Mouse (Mus musculus) urinary bladder, postnatal 36 days (tissue): ENCODE data around the gene Specc1l.
"Not testable (repeated sequence)": the region's sequence is repeated elsewhere in the genome, so short reads cannot be mapped to it uniquely, and the experiment has no call there.

Experiments
- DNase-seq, 2 experiments: peaks; one replicate each; pipeline ENCODE4 v3.0.0; 2022; ENCODE audit warnings: low spot score in 2 of 2, mixed read lengths in 1 of 2

Gene Specc1l

DNA sequence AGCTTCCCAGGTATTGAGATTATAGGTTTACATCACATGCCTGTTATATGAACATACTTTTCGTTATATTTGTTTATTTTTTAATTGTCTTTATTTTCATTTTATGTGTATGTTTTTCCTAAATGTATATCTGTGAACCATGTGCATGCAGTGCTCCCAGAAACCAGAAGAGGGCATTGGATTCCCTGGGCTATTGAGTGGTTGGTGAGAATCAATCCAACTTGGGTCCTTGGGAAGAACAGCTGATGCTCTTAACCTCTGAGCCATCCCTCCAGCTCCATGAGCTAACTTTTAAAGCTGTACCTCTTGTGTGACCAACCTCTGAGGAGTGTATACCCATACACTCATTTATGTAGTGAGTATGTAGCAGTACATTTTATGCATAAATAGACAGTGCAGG is 65.6 kb downstream of the Specc1l start:
- DNase-seq = no peak

DNA sequence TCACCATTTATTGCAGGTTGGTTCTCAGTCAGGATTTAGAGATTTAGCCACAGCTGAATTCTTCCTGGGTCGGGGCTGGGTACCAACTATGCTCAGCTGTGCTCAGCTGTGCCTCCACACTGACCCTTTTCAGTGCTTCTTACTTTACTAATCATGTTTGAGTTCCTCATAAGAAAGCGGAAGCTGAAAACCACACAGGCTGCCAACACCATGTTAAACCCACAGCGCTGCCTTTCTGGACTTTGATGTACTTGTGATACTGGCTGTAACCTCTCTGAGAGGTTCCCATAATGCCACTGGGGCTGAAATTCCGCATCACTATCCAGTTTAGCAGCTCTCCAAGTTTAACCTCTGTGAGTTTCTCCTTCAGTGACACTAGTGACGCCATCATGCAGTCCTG is 70.8 kb downstream of the Specc1l start:
- DNase-seq = no peak

DNA sequence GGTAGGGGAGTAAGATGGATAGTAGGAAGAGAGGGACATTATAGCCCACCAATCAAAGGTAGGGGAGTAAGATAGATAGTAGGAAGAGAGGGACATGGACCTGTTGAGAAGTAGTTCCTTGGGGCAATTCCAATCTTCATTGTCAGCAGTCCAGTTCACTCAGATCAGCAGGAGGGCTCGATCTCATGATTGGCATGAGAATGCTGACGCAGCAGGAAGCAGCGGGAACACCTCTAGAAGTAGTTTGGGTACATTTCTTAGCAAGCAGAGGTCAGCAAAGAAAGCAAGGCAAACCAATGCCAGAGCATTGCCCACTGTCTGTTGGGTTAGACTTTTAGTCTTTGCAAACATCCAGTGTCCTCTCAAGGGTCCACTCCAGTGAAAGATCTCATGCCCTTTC is 71.9 kb downstream of the Specc1l start:
- no peak for DNase-seq

GRCm38 (mm10) chr10:75288579-75288978 is 76.7 kb downstream of the Specc1l start:
- DNase-seq = no peak

GRCm38 (mm10) chr10:75289392-75289791 is 77.5 kb downstream of the Specc1l start:
- no peak for DNase-seq

DNA sequence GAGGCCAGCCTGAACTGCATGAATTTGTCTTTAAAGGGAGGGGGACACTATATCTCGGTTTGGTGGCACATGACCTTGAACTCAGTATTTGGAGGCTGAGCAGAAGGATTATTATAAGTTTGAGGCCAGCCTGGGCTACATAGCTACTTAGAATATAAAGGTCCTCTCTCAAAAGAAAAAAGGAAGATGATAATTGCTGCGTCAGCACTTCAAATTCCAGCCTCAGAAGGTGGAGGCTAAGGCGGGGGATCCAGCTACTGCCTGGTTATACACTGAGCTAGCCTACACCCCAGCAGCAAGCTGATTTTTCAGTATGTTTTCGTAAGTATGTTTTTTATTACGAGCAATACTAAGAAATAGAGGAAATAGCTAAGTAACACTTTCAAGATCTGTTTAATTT is 78.8 kb downstream of the Specc1l start:
- DNase-seq = no peak

- no peak for DNase-seq
Measured at GRCm38 (mm10) chr10:75291338-75291737, 79.5 kb downstream of the Specc1l start.

DNA sequence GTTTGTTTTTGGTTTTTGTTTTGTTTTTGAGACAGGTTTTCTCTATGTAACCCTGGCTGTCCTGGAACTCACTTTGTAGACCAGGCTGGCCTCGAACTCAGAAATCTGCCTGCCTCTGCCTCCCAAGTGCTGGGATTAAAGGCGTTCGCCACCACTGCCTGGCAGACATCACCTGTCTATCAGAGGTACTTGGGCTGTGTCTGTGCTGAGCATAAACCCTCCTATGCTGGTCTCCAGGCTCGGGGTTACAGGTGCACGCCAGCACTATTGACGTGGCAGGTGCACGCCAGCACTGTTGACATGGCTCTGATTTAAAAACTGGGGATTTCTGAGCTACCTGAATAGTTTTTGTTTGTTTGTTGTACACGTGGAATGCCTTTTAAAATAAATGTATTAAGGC is 80.3 kb downstream of the Specc1l start:
- DNase-seq = not testable (repeated sequence)

DNA sequence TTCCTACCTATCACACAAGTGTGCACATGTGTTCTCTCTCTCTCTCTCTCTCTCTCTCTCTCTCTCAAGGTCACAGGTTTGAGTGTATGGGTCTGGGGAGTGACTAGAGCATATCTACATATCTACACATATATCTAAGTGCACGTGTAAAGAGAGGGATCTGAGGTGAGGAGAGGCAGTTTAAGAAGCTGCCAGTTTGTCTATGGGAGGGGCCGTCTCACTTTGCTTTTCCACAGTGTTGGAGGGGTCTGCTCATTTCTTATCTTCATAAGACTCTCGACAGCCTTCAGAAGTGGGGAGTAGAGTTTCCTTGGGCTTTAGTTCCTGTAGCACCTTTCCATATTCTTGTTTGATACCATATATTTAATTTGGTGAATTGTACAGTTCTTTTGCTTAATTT is 81.4 kb downstream of the Specc1l start:
- DNase-seq = no peak

DNA sequence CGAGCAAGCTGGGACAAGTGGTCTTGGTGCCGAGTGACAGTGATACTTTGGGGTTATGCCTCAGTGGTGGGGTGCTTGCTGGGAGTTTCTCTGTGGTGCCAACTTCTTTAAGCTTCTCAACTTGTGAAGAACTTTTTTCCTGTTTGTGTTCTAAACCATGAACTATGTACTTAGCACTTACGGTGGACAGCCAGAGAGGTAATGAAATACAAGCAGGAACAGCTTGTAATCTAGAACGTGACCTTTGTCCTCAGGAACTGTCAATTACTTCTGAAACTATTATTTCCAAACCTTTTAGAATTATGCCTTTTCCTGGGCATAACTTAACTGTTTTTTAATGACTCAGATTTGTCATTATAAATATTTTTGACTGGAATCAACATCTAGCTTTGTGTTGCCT is 82.5 kb downstream of the Specc1l start:
- DNase-seq = no peak

DNA sequence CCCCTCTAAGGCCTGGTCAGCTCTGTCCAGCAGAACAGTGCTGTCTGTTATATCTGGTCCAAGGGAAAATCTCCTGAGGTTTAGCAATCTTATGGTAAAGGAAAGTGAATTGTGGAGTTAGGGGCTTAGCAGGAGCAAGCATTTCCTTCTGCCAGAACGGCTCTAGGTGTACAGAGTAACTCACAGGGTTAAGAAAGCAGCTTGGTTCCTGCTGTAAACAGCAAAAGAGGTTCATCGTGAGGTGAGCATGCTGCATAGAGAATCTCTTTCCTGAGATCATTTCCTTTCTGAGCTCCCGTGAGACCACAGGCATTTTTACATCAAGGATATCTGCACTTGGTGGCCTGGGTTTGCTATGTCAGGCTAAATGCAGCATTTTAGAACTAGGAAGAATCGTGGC is 83.1 kb downstream of the Specc1l start:
- no peak for DNase-seq

DNA sequence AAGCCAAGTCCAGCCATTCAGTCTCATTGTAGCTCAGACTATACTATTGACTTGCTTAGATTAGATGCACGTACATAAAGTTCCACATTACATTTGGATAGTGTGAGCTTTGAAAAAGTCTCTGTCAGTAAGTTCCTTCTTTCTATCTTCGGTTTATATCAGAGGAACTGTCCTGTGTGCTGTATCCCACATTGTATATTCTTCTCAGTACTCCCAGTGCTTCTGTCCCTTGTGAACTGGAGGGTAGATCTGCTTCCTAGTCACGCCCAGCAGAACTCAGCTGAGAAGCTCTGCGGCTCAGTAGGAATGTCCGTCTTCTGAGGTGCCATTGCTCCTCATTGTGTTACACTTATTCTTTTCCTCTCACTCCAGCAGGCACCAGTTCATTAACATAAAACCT is 86.7 kb downstream of the Specc1l start:
- DNase-seq = no peak

DNA sequence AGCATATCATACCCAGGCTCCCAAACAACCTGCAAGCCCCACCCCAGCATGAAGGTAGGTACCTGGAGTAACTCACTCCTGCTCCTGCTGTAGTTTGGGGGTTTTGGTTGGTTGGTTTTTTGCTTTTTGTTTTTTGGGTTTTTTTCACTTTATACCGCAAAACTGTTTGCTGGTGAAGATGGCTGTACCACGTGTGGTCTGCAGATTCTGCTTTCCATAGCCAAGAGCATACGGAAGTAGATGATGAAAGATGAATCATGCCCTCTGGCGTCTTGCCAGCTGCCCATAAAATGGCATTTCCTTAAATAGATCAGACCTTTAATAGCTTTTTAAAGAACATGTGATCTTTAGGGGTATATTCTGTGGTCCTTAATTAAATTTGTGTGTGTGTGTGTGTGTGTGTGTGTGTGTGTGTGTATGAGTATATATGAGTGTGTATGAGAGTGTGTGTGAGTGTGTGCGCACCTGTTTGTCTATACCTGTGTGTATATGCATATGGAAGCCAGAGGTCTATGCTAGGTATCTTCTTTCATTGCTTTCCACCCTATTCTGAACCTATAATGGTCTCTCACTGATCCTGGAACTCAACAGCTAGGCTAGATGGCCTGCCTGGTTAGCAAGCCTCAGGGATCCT is 88.0 kb downstream of the Specc1l start:
- peak; percentile 78 to 84 for DNase-seq

DNA sequence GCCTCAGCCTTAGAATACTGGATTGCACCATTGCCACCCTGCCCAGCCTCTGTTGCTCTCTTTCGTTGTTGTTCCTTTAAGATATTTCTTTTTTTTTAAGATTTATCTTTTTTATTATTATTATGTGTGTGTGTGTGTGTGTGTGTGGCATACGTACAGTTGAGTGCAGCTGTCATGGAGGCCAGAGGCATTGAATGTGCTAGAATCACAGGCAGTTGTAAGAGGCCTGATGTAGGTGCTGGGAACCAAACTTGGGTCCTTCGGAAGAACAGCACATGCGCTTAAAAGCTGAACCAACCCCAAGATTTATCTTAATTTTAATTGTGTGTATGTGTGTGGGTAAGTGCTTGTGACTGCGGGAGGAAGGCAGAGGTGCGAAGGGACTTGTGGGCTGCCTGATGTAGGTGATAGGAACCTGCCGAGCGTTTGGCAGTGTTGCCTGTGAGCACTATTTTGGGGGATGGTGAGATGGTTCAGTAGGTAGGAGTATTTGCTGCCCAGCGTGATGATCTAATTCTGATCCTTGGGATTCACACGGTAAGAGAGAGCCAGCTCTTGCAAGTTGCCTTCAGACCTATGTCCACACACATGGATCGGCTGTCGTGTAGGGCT is 89.4 kb downstream of the Specc1l start:
- DNase-seq = no peak

GRCm38 (mm10) chr10:75301937-75302336 is 90.1 kb downstream of the Specc1l start:
- DNase-seq = no peak

GRCm38 (mm10) chr10:75302536-75302935 is 90.7 kb downstream of the Specc1l start:
- no peak for DNase-seq

GRCm38 (mm10) chr10:75303324-75304048 is 91.6 kb downstream of the Specc1l start:
- DNase-seq = no peak

DNA sequence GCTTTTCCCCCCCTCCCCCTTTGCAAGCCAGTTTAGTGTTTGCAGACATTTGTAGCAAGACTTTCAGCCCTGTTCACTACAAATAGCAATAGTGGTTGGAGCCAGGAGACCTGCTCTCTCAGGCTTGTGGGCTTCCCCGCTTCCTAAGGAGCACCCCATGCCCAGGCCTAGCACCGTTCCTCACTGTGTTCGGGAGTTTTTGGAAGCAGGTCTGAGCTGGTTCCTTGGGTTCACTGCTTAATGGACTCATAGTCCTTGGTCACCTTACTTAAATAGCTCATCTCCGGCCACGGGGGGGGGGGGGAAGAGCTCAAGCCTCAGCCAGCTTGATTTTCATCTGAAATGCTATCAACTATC is 92.2 kb downstream of the Specc1l start:
- no peak for DNase-seq

- no peak for DNase-seq
Measured at GRCm38 (mm10) chr10:75304413-75304812, 92.5 kb downstream of the Specc1l start.

- no peak for DNase-seq
Measured at GRCm38 (mm10) chr10:75307130-75307529, 95.3 kb downstream of the Specc1l start.

- no peak for DNase-seq
Measured at GRCm38 (mm10) chr10:75312361-75312760, 100.5 kb downstream of the Specc1l start.

GRCm38 (mm10) chr10:75314190-75314980 is 102.5 kb downstream of the Specc1l start:
- peak; percentile 37 to 59 for DNase-seq
